Mouse (Mus musculus): ENCODE results near the gene Btbd6.

GRCm38 (mm10) chr12:112927265-112927664 lies 49.0 kb upstream of the Btbd6 start:
- TF ChIP-seq POLR2A (IDR thresholded peaks at IDR 0.05; ENCODE audit: borderline replicate concordance, insufficient read depth, low read length) (no peak), CTCF (IDR thresholded peaks at IDR 0.05; ENCODE audit: borderline replicate concordance, insufficient read depth, low read depth, low read length) (no peak)

All from cerebellum, adult 2 months (tissue).